Mouse (Mus musculus) liver, postnatal 0 days (tissue): Measurements from ENCODE around the gene Sbpl. TPM values are rescaled to one million over a fixed set of nuclear protein-coding genes. Genes with fewer than 3 reads are reported as not detected.
A peak's percentile ranks its signal among the peaks of the same experiment; 100 is the strongest.

Experiments used
- ATAC-seq: fragments of 200-750 bp; cut with Nextera tagmentation; 2 replicates; pipeline ENCODE4 v1.8.0; 2017; ENCODE audit warnings: mild to moderate bottlenecking, moderate library complexity
- DNase-seq: peaks from one replicate; pipeline ENCODE4 v3.0.0-alpha.2; 2016
- H3K27ac ChIP-seq: fragments of 300-500 bp; sonication (generic); 2 replicates; pipeline ENCODE4 v1.5.1; 2014; ENCODE audit warnings: antibody characterized with exemption, moderate library complexity, mild to moderate bottlenecking, low read depth
- H3K27me3 ChIP-seq: fragments of 300-500 bp; sonication (generic); 2 replicates; pipeline ENCODE4 v1.6.1; 2014; ENCODE audit warnings: low read length, control low read depth, mixed read lengths; ENCODE audit not compliant: insufficient read depth
- H3K36me3 ChIP-seq: fragments of 300-500 bp; sonication (generic); replicated peaks from 2 replicates; pipeline ENCODE4 v1.6.1; 2014; ENCODE audit warnings: mild to moderate bottlenecking, control low read depth, low read length, moderate library complexity, mixed read lengths; ENCODE audit not compliant: insufficient read depth
- H3K4me1 ChIP-seq: fragments of 300-500 bp; sonication (generic); 2 replicates; pipeline ENCODE4 v1.6.1; 2014; ENCODE audit warnings: antibody characterized with exemption, mild to moderate bottlenecking, control low read depth; ENCODE audit not compliant: insufficient read depth
- H3K4me2 ChIP-seq: fragments of 300-500 bp; sonication (generic); 2 replicates; pipeline ENCODE4 v1.6.1; 2014; ENCODE audit warnings: low read depth, mild to moderate bottlenecking, low read length, moderate library complexity, mixed read lengths
- H3K4me3 ChIP-seq: fragments of 300-500 bp; sonication (generic); 2 replicates; pipeline ENCODE4 v1.5.1; 2014; ENCODE audit warnings: low read depth, low read length
- H3K9ac ChIP-seq: fragments of 300-500 bp; sonication (generic); replicated peaks from 2 replicates; pipeline ENCODE4 v1.6.1; 2014; ENCODE audit warnings: mild to moderate bottlenecking, moderate library complexity
- H3K9me3 ChIP-seq: fragments of 300-500 bp; sonication (generic); 2 replicates; pipeline ENCODE4 v1.6.1; 2016; ENCODE audit warnings: mild to moderate bottlenecking, control low read depth, low read length, mixed read lengths
- CTCF ChIP-seq: sonication (generic); IDR thresholded peaks from 2 replicates; pipeline ENCODE4 v1.5.1; 2016; ENCODE audit warnings: antibody characterized with exemption, low read depth
- EP300 ChIP-seq: IDR thresholded peaks from 2 replicates; pipeline ENCODE4 v1.6.1; 2016; ENCODE audit warnings: antibody characterized with exemption, low read depth, mild to moderate bottlenecking
- WGBS: fragments of 180-500 bp; shearing (Covaris S2); extraction: QIAGEN DNeasy Blood & Tissue Kit; methylation state at CpG from one replicate; pipeline ENCODE4 v1.1.7; 2014; ENCODE audit not compliant: insufficient replicate concordance; 5-methylcytosine and 5-hydroxymethylcytosine counted together
- polyA plus RNA-seq: library from polyadenylated mRNA; unstranded; fragments of >200 nt; fragmentation: Nextera tagmentation; extraction: Ambion mirVana; gene quantifications from 2 replicates; pipeline ENCODE4 v1.2.1, GENCODE M21; 2015

Sbpl gene
- polyA plus RNA-seq, 1 experiment from 2014 or later: not detected

GRCm38 (mm10) chr17:23994667-23995066 lies 39.6 kb upstream of the Sbpl start:
- DNase-seq (no peak), ATAC-seq (no peak)
- 65% methylated on average over 7 of the region's 7 CpGs for WGBS
- no peaks in the 10 kb centered on the region for H3K36me3 ChIP-seq
- H3K9ac ChIP-seq: no peak overlapping the region
- no peak overlapping the region for H3K27ac ChIP-seq
- H3K4me2 ChIP-seq: no peak overlapping the region
- H3K27me3 ChIP-seq: peaks cover 9% of the 10 kb centered on the region; the same call in 1 of the 2 replicates
- TF ChIP-seq EP300 (no peak), CTCF (no peak)
- H3K4me1 ChIP-seq: peaks cover 4% of the 10 kb centered on the region; the same call in 1 of the 2 replicates
- H3K9me3 ChIP-seq: no peaks in the 10 kb centered on the region
- H3K4me3 ChIP-seq: no peak overlapping the region

DNA sequence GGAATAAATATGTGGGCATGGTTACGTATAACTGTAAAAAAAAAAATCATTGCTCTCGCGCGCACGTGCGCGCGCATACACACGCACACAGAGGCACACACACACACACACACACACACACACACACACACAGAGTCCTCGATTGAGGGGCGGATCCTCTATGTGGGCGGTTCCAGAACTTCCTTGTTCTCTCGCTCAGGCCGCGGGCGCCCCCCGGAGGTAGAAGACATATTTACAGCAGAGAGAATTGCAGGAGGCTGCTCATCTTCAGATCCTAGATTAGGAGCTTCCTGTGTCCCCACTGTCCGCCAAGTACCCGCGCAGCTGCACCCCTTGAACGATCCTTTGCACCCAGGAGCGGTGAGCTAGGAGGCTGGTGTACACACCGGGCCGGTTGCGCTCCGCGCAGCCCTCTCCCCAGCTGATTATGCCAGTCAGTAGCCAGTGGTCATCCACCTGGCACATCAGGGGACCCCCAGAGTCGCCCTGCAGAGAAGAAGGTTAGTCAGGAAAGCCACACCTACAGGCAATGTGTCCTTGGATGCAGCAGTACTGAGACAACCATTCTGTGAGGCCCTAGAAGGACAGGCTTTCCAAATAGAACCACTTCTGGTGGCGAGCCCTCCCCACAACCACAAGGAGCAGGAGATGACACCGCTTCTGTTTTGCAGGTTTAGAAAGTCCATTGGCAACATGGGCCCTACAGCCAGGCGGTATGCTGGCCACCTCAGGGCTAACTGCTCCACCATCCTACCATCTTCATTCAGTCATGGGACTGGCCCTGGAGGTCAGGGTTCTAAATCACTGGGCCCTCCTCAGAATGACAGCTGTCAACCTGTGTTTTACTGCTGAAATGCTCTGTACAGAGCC lies 38.7 kb upstream of the Sbpl start:
- Histone ChIP-seq H3K4me1 (peaks cover 4% of the 10 kb centered on the region; the same call in 1 of the 2 replicates), H3K4me3 (no peak overlapping the region), H3K27ac (no peak overlapping the region), H3K36me3 (no peaks in the 10 kb centered on the region), H3K4me2 (peak overlapping the region; percentile 40), H3K9ac (no peak overlapping the region), H3K9me3 (no peaks in the 10 kb centered on the region), H3K27me3 (peaks cover 9% of the 10 kb centered on the region; the same call in 1 of the 2 replicates)
- 7% methylated on average over 31 of the region's 31 CpGs for WGBS
- ATAC-seq (peak; percentile 88), DNase-seq (peak; percentile 92)
- TF ChIP-seq CTCF (peak; percentile 79), EP300 (no peak)

GRCm38 (mm10) chr17:23992789-23993553 lies 37.9 kb upstream of the Sbpl start:
- Histone ChIP-seq H3K36me3 (no peaks in the 10 kb centered on the region), H3K27me3 (peaks cover 9% of the 10 kb centered on the region; the same call in 1 of the 2 replicates), H3K9ac (no peak overlapping the region), H3K4me1 (peaks cover 4% of the 10 kb centered on the region; the same call in 1 of the 2 replicates), H3K27ac (no peak overlapping the region), H3K4me2 (peak overlapping the region; percentile 40), H3K9me3 (no peaks in the 10 kb centered on the region), H3K4me3 (no peak overlapping the region)
- DNase-seq (no peak), ATAC-seq (peak; percentile 40; the same call in 1 of the 2 replicates)
- 68% methylated on average over 9 of the region's 9 CpGs for WGBS
- TF ChIP-seq CTCF (no peak), EP300 (no peak)

GRCm38 (mm10) chr17:23989802-23990201 lies 34.7 kb upstream of the Sbpl start:
- no peak overlapping the region for H3K9ac ChIP-seq
- H3K4me2 ChIP-seq: no peak overlapping the region
- no peaks in the 10 kb centered on the region for H3K9me3 ChIP-seq
- peaks cover 9% of the 10 kb centered on the region; the same call in 1 of the 2 replicates for H3K27me3 ChIP-seq
- TF ChIP-seq EP300 (no peak), CTCF (no peak)
- no peak overlapping the region for H3K27ac ChIP-seq
- H3K4me1 ChIP-seq: peaks cover 4% of the 10 kb centered on the region; the same call in 1 of the 2 replicates
- H3K36me3 ChIP-seq: no peaks in the 10 kb centered on the region
- 44% methylated on average over 2 of the region's 2 CpGs for WGBS
- H3K4me3 ChIP-seq: no peak overlapping the region
- ATAC-seq (no peak), DNase-seq (no peak)

DNA sequence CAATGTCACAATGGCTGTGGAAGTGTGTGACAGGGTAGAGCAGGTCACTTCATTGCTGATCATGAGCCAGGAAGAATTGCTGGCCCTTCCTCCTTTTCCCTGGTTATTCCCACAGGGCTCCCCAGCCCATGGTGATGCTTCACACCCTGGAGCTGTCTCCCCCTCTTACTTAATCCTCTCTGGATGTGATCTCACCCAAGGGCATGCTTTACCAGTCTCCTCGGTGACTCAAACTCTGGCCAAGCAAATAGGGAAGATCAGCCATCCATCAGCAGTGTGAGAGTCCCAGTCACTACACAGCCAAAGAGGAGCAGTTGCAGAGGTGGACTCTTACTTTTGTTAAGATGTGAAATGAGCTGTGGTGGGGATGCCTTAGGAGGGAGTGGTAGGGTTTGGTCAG lies 29.9 kb upstream of the Sbpl start:
- Histone ChIP-seq H3K27ac (no peak overlapping the region), H3K36me3 (no peaks in the 10 kb centered on the region), H3K9me3 (no peaks in the 10 kb centered on the region), H3K9ac (no peak overlapping the region), H3K4me1 (peaks cover 4% of the 10 kb centered on the region), H3K4me2 (no peak overlapping the region), H3K27me3 (no peaks in the 10 kb centered on the region), H3K4me3 (no peak overlapping the region)
- WGBS: 61% methylated on average over 1 of the region's 1 CpGs
- no peak for ATAC-seq
- DNase-seq: no peak
- TF ChIP-seq CTCF (no peak), EP300 (no peak)

- peaks cover 4% of the 10 kb centered on the region for H3K4me1 ChIP-seq
- TF ChIP-seq EP300: no peak
- no peak for TF ChIP-seq CTCF
- peak; percentile 71; the same call in 1 of the 2 replicates for ATAC-seq
- no peak for DNase-seq
- H3K4me2 ChIP-seq: no peak overlapping the region
- WGBS: 38% methylated on average over 4 of the region's 4 CpGs
- H3K27me3 ChIP-seq: no peaks in the 10 kb centered on the region
- no peaks in the 10 kb centered on the region for H3K9me3 ChIP-seq
- no peak overlapping the region for H3K4me3 ChIP-seq
- no peak overlapping the region for H3K27ac ChIP-seq
- H3K36me3 ChIP-seq: no peaks in the 10 kb centered on the region
- H3K9ac ChIP-seq: no peak overlapping the region
Measured at GRCm38 (mm10) chr17:23982912-23983311, 27.8 kb upstream of the Sbpl start.
